Mouse (Mus musculus) lung, embryonic 14.5 days (tissue): ENCODE data around the gene Mogat1. TPM values are rescaled to one million over a fixed set of nuclear protein-coding genes. Genes with fewer than 3 reads are reported as not detected.

Experiments used
- ATAC-seq: fragments of 200-750 bp; cut with Nextera tagmentation; 2 replicates; pipeline ENCODE4 v1.8.0; 2017; ENCODE audit warnings: mild to moderate bottlenecking, moderate TSS enrichment, moderate library complexity; ENCODE audit not compliant: insufficient read depth
- DNase-seq: peaks from one replicate; pipeline ENCODE4 v3.0.0-alpha.2; 2015
- H3K27ac ChIP-seq: fragments of 300-500 bp; sonication (generic); 2 replicates; pipeline ENCODE4 v1.5.1; 2014; ENCODE audit warnings: low read depth, mild to moderate bottlenecking, moderate library complexity
- H3K27me3 ChIP-seq: fragments of 300-500 bp; sonication (generic); 2 replicates; pipeline ENCODE4 v1.6.1; 2014; ENCODE audit warnings: low read length, control low read depth; ENCODE audit not compliant: insufficient read depth
- H3K36me3 ChIP-seq: fragments of 300-500 bp; sonication (generic); 2 replicates; pipeline ENCODE4 v1.6.1; 2014; ENCODE audit warnings: control low read depth; ENCODE audit not compliant: insufficient read depth
- H3K4me1 ChIP-seq: fragments of 300-500 bp; sonication (generic); 2 replicates; pipeline ENCODE4 v1.6.1; 2014; ENCODE audit warnings: antibody characterized with exemption, control low read depth; ENCODE audit not compliant: insufficient read depth
- H3K4me2 ChIP-seq: fragments of 300-500 bp; sonication (generic); 2 replicates; pipeline ENCODE4 v1.6.1; 2014; ENCODE audit warnings: mild to moderate bottlenecking
- H3K4me3 ChIP-seq: fragments of 300-500 bp; sonication (generic); 2 replicates; pipeline ENCODE4 v1.5.1; 2014; ENCODE audit warnings: low read depth, low read length
- H3K9ac ChIP-seq: fragments of 300-500 bp; sonication (generic); 2 replicates; pipeline ENCODE4 v1.6.1; 2014
- H3K9me3 ChIP-seq: fragments of 300-500 bp; sonication (generic); 2 replicates; pipeline ENCODE4 v1.6.1; 2016; ENCODE audit warnings: low read depth, low read length, control low read depth
- CTCF ChIP-seq: IDR thresholded peaks from 2 replicates; pipeline ENCODE4 v1.5.1; 2016; ENCODE audit warnings: antibody characterized with exemption, low read depth
- WGBS: fragments of 180-500 bp; shearing (Covaris S2); extraction: QIAGEN DNeasy Blood & Tissue Kit; methylation state at CpG from one replicate; pipeline ENCODE4 v1.1.7; 2014; 5-methylcytosine and 5-hydroxymethylcytosine counted together
- polyA plus RNA-seq: library from polyadenylated mRNA; unstranded; fragments of >200 nt; fragmentation: Nextera tagmentation; extraction: Ambion mirVana; gene quantifications from 2 replicates; pipeline ENCODE4 v1.2.1, GENCODE M21; 2014

The Mogat1 gene
- polyA plus RNA-seq, 1 experiment from 2014 or later: not detected

DNA sequence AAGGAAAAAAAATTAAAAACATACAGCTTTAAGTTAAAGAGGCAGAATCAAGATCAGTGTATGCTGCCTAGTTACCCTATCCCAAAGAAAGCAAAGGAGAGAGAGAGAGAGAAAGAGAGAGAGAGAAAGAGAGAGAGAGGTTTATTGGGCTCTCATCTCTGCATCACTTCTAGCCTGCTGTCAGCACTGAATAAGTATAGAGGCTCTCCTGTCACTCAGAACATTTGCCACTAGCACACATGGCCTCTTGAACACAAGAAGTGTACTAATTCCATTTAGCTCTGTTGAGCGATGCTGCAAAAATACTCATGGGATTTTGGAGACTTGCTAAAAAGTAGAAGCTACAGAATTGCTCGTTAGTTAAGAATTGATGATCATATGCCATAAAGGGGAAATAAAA lies 56.2 kb downstream of the Mogat1 start:
- H3K9ac ChIP-seq: no peak overlapping the region
- no peak overlapping the region for H3K4me3 ChIP-seq
- no peaks in the 10 kb centered on the region; the same call in 1 of the 2 replicates for H3K9me3 ChIP-seq
- H3K27ac ChIP-seq: no peak overlapping the region
- H3K36me3 ChIP-seq: no peaks in the 10 kb centered on the region
- 76% methylated on average over 2 of the region's 2 CpGs for WGBS
- TF ChIP-seq CTCF: no peak
- no peak overlapping the region for H3K4me2 ChIP-seq
- DNase-seq (no peak), ATAC-seq (no peak)
- H3K27me3 ChIP-seq: no peaks in the 10 kb centered on the region
- H3K4me1 ChIP-seq: no peaks in the 10 kb centered on the region

DNA sequence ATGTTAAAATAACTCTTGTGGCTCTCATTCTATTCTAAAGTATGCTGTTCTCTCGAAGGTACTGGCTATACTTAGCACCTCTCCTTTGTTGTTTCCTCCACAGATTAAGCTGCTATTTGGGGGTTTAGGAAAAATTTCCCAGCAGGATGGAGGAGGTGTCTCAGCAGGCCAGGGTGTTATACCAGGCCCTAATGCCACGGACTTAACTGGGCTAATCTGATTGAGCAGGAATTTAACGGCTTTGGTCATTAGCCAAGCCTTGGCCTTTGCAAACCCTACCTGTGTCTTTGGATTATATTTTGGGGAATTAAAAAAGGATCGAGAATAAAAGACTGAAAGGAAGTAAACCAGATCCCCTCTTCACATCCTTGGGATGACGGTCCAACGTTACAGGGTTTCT lies 56.6 kb downstream of the Mogat1 start:
- no peak for TF ChIP-seq CTCF
- H3K4me3 ChIP-seq: no peak overlapping the region
- no peak overlapping the region for H3K4me2 ChIP-seq
- no peak for ATAC-seq
- 36% methylated on average over 6 of the region's 6 CpGs for WGBS
- H3K27me3 ChIP-seq: no peaks in the 10 kb centered on the region
- H3K9me3 ChIP-seq: no peaks in the 10 kb centered on the region; the same call in 1 of the 2 replicates
- no peak overlapping the region for H3K27ac ChIP-seq
- no peaks in the 10 kb centered on the region for H3K36me3 ChIP-seq
- no peaks in the 10 kb centered on the region for H3K4me1 ChIP-seq
- no peak overlapping the region for H3K9ac ChIP-seq
- no peak for DNase-seq

DNA sequence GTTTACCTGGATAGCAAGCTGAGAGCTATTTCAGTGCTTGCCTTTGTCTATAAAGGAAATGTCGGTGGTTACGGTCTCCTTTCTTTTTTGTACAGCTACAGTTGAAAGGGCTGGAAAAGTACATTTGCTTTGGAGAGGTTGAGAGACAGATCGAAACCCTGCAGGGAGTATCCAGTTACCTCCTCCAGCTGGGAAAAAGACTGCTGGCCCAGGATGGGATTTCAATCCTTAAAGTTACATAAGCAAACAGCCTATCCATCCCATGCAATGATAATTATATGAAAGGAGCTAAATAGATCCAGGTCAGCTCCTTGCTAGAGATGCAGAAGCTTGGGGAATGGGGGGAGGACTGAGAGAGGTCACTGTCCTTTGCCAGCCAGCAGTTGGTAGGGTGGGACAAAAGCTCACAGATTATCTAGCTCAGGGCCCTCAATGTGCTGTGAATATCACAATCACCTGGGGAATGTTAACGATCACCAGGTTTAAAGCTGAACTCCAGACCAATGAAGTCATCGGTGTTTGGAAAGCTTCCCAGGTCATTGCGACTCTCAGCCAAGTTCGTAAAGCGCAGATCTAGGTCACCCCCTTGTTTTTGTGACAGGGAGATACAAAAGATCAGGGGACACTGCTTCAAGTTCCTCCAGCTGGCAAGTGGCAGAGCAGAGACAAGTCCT lies 57.2 kb downstream of the Mogat1 start:
- no peak for TF ChIP-seq CTCF
- Histone ChIP-seq H3K9ac (no peak overlapping the region), H3K4me3 (no peak overlapping the region), H3K4me2 (no peak overlapping the region), H3K4me1 (no peaks in the 10 kb centered on the region), H3K27ac (no peak overlapping the region; the same call in 1 of the 2 replicates), H3K36me3 (no peaks in the 10 kb centered on the region), H3K9me3 (no peaks in the 10 kb centered on the region; the same call in 1 of the 2 replicates), H3K27me3 (no peaks in the 10 kb centered on the region)
- peak; percentile 16 for DNase-seq
- ATAC-seq: no peak
- WGBS: 26% methylated on average over 8 of the region's 8 CpGs

GRCm38 (mm10) chr1:78569617-78570016 lies 58.8 kb downstream of the Mogat1 start:
- no peak overlapping the region for H3K27ac ChIP-seq
- no peak overlapping the region for H3K4me2 ChIP-seq
- ATAC-seq: no peak
- H3K9me3 ChIP-seq: no peaks in the 10 kb centered on the region; the same call in 1 of the 2 replicates
- no peaks in the 10 kb centered on the region for H3K36me3 ChIP-seq
- no peak for TF ChIP-seq CTCF
- WGBS: 51% methylated on average over 5 of the region's 5 CpGs
- no peaks in the 10 kb centered on the region for H3K4me1 ChIP-seq
- no peak overlapping the region for H3K9ac ChIP-seq
- DNase-seq: no peak
- H3K27me3 ChIP-seq: no peaks in the 10 kb centered on the region
- no peak overlapping the region for H3K4me3 ChIP-seq

- TF ChIP-seq CTCF: no peak
- Histone ChIP-seq H3K4me2 (no peak overlapping the region), H3K27me3 (no peaks in the 10 kb centered on the region), H3K9ac (no peak overlapping the region), H3K27ac (no peak overlapping the region), H3K4me1 (no peaks in the 10 kb centered on the region), H3K36me3 (no peaks in the 10 kb centered on the region), H3K4me3 (no peak overlapping the region), H3K9me3 (no peaks in the 10 kb centered on the region)
- ATAC-seq (no peak), DNase-seq (peak; percentile 61)
- WGBS: 53% methylated on average over 2 of the region's 2 CpGs
Observed at GRCm38 (mm10) chr1:78585080-78585479, 74.3 kb downstream of the Mogat1 start.

DNA sequence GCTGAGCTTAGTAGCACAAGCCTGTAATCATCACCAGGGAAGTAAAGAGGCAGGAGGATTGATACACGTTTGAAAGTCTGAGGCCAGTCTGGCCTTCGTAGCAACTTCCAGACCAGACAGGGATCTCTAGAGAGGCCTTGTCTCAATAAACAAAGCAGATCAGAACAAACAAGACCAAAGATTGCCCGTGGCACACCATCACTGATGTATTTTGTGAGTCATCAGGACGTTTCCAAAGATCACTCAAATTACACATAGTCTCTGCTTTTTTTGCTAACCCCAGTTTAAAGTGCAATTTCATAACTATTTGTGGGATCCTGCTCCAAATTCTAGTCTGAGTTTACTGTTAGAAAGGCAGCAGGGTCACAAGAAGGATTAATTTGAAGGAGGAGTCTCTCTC lies 76.2 kb downstream of the Mogat1 start:
- TF ChIP-seq CTCF: no peak
- no peak overlapping the region for H3K4me2 ChIP-seq
- H3K9me3 ChIP-seq: no peaks in the 10 kb centered on the region
- H3K27ac ChIP-seq: no peak overlapping the region
- no peaks in the 10 kb centered on the region for H3K27me3 ChIP-seq
- H3K4me3 ChIP-seq: no peak overlapping the region
- H3K36me3 ChIP-seq: no peaks in the 10 kb centered on the region
- no peak overlapping the region for H3K9ac ChIP-seq
- 19% methylated on average over 4 of the region's 4 CpGs for WGBS
- ATAC-seq (no peak), DNase-seq (no peak)
- no peaks in the 10 kb centered on the region for H3K4me1 ChIP-seq

Other genes with a start within 250 kb of the Mogat1 start
- 1.0 and 1.1 TPM in 2 replicates for gene Sgpp2, start 200.6 kb upstream of the Mogat1 start, polyA plus RNA-seq
- 140 and 142 TPM in 2 replicates for gene Farsb, start 22.1 kb upstream of the Mogat1 start, polyA plus RNA-seq
- gene BC035947, start 1.2 kb downstream of the Mogat1 start, polyA plus RNA-seq: 0.18 and 0.20 TPM in 2 replicates
- gene Acsl3, start 146.8 kb downstream of the Mogat1 start, polyA plus RNA-seq: 54.8 and 61.2 TPM in 2 replicates
- 4.9 and 5.5 TPM in 2 replicates for gene Utp14b, start 147.0 kb downstream of the Mogat1 start, polyA plus RNA-seq